Mouse (Mus musculus) urinary bladder, postnatal 36 days (tissue): ENCODE data around the gene Esrp2.

Experiments used
- DNase-seq, 2 experiments: peaks; one replicate each; pipeline ENCODE4 v3.0.0; 2022; ENCODE audit warnings: low spot score in 2 of 2, mixed read lengths in 1 of 2

The Esrp2 gene

GRCm38 (mm10) chr8:106147868-106148565 lies 11.2 kb upstream of the Esrp2 start:
- DNase-seq, result peak in 1 of 2 experiments; percentile 73

- DNase-seq, result no peak
Observed at GRCm38 (mm10) chr8:106146014-106146413, 9.2 kb upstream of the Esrp2 start.

- DNase-seq, result no peak
Observed at GRCm38 (mm10) chr8:106145331-106145730, 8.6 kb upstream of the Esrp2 start.

GRCm38 (mm10) chr8:106140769-106141168 lies 4.0 kb upstream of the Esrp2 start:
- peak; percentile 77 to 83 for DNase-seq

- no peak for DNase-seq
Observed at GRCm38 (mm10) chr8:106140191-106140590, 3.4 kb upstream of the Esrp2 start.

GRCm38 (mm10) chr8:106138616-106139015 lies 1.8 kb upstream of the Esrp2 start:
- DNase-seq, result no peak

- DNase-seq, result peak; percentile 81 to 83
Observed at GRCm38 (mm10) chr8:106137906-106138477, 1.2 kb upstream of the Esrp2 start.

GRCm38 (mm10) chr8:106137218-106137905 lies 588 bp upstream of the Esrp2 start:
- peak in 1 of 2 experiments; percentile 57 for DNase-seq

GRCm38 (mm10) chr8:106135672-106136071 lies 1.1 kb downstream of the Esrp2 start:
- no peak for DNase-seq

GRCm38 (mm10) chr8:106134751-106135571 lies 1.8 kb downstream of the Esrp2 start:
- peak; percentile 85 to 90 for DNase-seq

GRCm38 (mm10) chr8:106133946-106134345 lies 2.8 kb downstream of the Esrp2 start:
- no peak for DNase-seq

GRCm38 (mm10) chr8:106133526-106133925 lies 3.2 kb downstream of the Esrp2 start:
- DNase-seq, result no peak

GRCm38 (mm10) chr8:106132356-106132755 lies 4.4 kb downstream of the Esrp2 start:
- DNase-seq, result no peak

GRCm38 (mm10) chr8:106131488-106132222 lies 5.1 kb downstream of the Esrp2 start:
- DNase-seq, result no peak

GRCm38 (mm10) chr8:106131021-106131420 lies 5.8 kb downstream of the Esrp2 start:
- DNase-seq, result no peak

GRCm38 (mm10) chr8:106130505-106130904 lies 6.3 kb downstream of the Esrp2 start:
- no peak for DNase-seq

- no peak for DNase-seq
Observed at GRCm38 (mm10) chr8:106129997-106130396, 6.8 kb downstream of the Esrp2 start.

GRCm38 (mm10) chr8:106129232-106129930 lies 7.4 kb downstream of the Esrp2 start:
- no peak for DNase-seq

- no peak for DNase-seq
Observed at GRCm38 (mm10) chr8:106127882-106128410, 8.8 kb downstream of the Esrp2 start.

- DNase-seq, result no peak
Observed at GRCm38 (mm10) chr8:106127054-106127453, 9.7 kb downstream of the Esrp2 start.
